In genomic region chr16:10668453-10668852, GRCm38 (mm10) we compare ENCODE assay signal across 16 mouse cellular contexts.
A peak's percentile ranks its signal among the peaks of the same experiment; 100 is the strongest.
DNase-seq lines count a peak whose midpoint lies in the region; ATAC-seq and TF ChIP-seq lines count a peak whose summit lies in the region.
"Had no signal": no experiment of that assay in that cellular context is flagged by ENCODE, and none has a peak within 500 bp of the region (broad histone marks: within the 10 kb centered on the region; RNA-seq: fewer than 3 reads in every experiment).

No protein-coding gene starts in this region.

- H3K4me2 ChIP-seq in heart, embryonic 15.5 days: no peak overlapping the region

- no peak overlapping the region for H3K9ac ChIP-seq in heart, embryonic 15.5 days
- H3K9ac ChIP-seq in heart, adult 2 months (ENCODE audit: low read depth, low read length): no peak overlapping the region
- H3K9ac ChIP-seq: forebrain, postnatal 0 days had no signal

- no peaks in the 10 kb centered on the region for H3K9me3 ChIP-seq in heart, embryonic 15.5 days (replicated peaks)

- H3K79me2 ChIP-seq in heart, adult 2 months (replicated peaks; ENCODE audit: control insufficient read depth, insufficient read depth, low read length): no peaks in the 10 kb centered on the region

- DNase-seq in heart, adult 2 months: no peak
- peak; percentile 67 for DNase-seq in CD4-positive, CD25-positive, alpha-beta regulatory T cell, adult 2 months (ENCODE audit: low read depth, low spot score)
- DNase-seq in induced T-regulatory cell, adult 2 months (ENCODE audit: low read depth): peak; percentile 54
- peak; percentile 86 for DNase-seq in thymus, adult 2 months
- DNase-seq in adipocyte (ENCODE audit: low spot score): no peak
- DNase-seq in right cerebral cortex, postnatal 36 days (ENCODE audit: low spot score in 2 of 2): no peak
- no peak for DNase-seq in heart, adult 11 months
- DNase-seq: adrenal gland, adult 8-10 months; cerebellum, postnatal 25 days; forebrain, postnatal 0 days; kidney, adult 9 months; liver; right cerebral cortex, postnatal 4 days had no signal

- no peak overlapping the region for H3K27ac ChIP-seq in heart, embryonic 15.5 days
- H3K27ac ChIP-seq in heart, adult 2 months: no peak overlapping the region
- peak overlapping the region; percentile 98 for H3K27ac ChIP-seq in thymus, adult 2 months (ENCODE audit: control insufficient read depth, insufficient read depth, low read length)
- H3K27ac ChIP-seq: stomach, postnatal 0 days had no signal

- no peak overlapping the region for H3K4me3 ChIP-seq in heart, embryonic 15.5 days
- no peak overlapping the region for H3K4me3 ChIP-seq in heart, adult 2 months
- no peak overlapping the region for H3K4me3 ChIP-seq in thymus, adult 2 months (ENCODE audit: control insufficient read depth, insufficient read depth, low read length)

- no peaks in the 10 kb centered on the region for H3K36me3 ChIP-seq in heart, embryonic 15.5 days
- no peaks in the 10 kb centered on the region for H3K36me3 ChIP-seq in heart, adult 2 months (ENCODE audit: control insufficient read depth, insufficient read depth, low read length)
- no peaks in the 10 kb centered on the region for H3K36me3 ChIP-seq in thymus, adult 2 months (ENCODE audit: control insufficient read depth, insufficient read depth, low read length)

- intact Hi-C loops in heart, adult 2 months (cut with DNase I): loop anchor here (10.0 kb wide), 1 partner anchor 176 kb away; no protein-coding TSS in a partner anchor

- ATAC-seq in heart, embryonic 15.5 days (replicated peaks; ENCODE audit: insufficient number of reproducible peaks, insufficient read depth, low FRiP score, low read depth): 0 out of 2 replicates have a peak, but pooled peaks have one; percentile 7
- ATAC-seq: forebrain, postnatal 0 days; Patski had no signal

- no peak for TF ChIP-seq CTCF in heart, adult 2 months (IDR thresholded peaks at IDR 0.05)
- TF ChIP-seq CTCF in thymus, adult 2 months (IDR thresholded peaks at IDR 0.05; ENCODE audit: borderline replicate concordance, control insufficient read depth, extremely low read depth, insufficient read depth, low read length, poor library complexity): no peak

- no peak for TF ChIP-seq POLR2A in heart, adult 2 months (IDR thresholded peaks at IDR 0.05; ENCODE audit: insufficient read depth, low read depth, low read length)
- TF ChIP-seq POLR2A in thymus, adult 2 months (IDR thresholded peaks at IDR 0.05; ENCODE audit: control insufficient read depth, extremely low read depth, insufficient read depth, low read length, poor library complexity): peak; percentile 51

- no peaks in the 10 kb centered on the region for H3K27me3 ChIP-seq in heart, embryonic 15.5 days
- no peaks in the 10 kb centered on the region for H3K27me3 ChIP-seq in heart, adult 2 months (ENCODE audit: control insufficient read depth, insufficient read depth, low read length)
- H3K27me3 ChIP-seq in thymus, adult 2 months (ENCODE audit: control insufficient read depth, insufficient read depth, low read length): no peaks in the 10 kb centered on the region
- H3K27me3 ChIP-seq: Patski had no signal

- TF ChIP-seq EP300 in heart, adult 2 months (IDR thresholded peaks at IDR 0.05; ENCODE audit: insufficient read depth, low read depth, low read length): no peak

- WGBS in heart, embryonic 15.5 days: 66% methylated on average over 8 of the region's 8 CpGs
- WGBS in heart, adult 2 months: 80% methylated on average over 8 of the region's 8 CpGs
- WGBS in thymus, adult 2 months: 6% methylated on average over 8 of the region's 8 CpGs

- peaks cover 52% of the 10 kb centered on the region for H3K4me1 ChIP-seq in heart, embryonic 15.5 days (replicated peaks)
- peaks cover 5% of the 10 kb centered on the region for H3K4me1 ChIP-seq in heart, adult 2 months (ENCODE audit: control insufficient read depth, insufficient read depth, low read length)
- peaks cover 84% of the 10 kb centered on the region for H3K4me1 ChIP-seq in thymus, adult 2 months (replicated peaks; ENCODE audit: control insufficient read depth, insufficient read depth, low read length)

Comparison
In these comparisons a context has a peak if more than half of its experiments do, and no peak if none do; other contexts are left out.
1. DNase-seq: peak in CD4-positive, CD25-positive, alpha-beta regulatory T cell, adult 2 months (single experiment), induced T-regulatory cell, adult 2 months (single experiment) and thymus, adult 2 months (single experiment); none in heart, adult 2 months (0 of 2), adipocyte (single experiment), right cerebral cortex, postnatal 36 days (0 of 2) and heart, adult 11 months (single experiment).